Mouse (Mus musculus): ENCODE data around the gene Nrip2.
"Not testable (repeated sequence)": the region's sequence is repeated elsewhere in the genome, so short reads cannot be mapped to it uniquely, and the experiment has no call there.

Nrip2 gene

GRCm38 (mm10) chr6:128398996-128399395 is at the start of gene Nrip2:
Gene Nrip2 (plus strand): TSS chr6:128399296.
- no peak for DNase-seq (ENCODE audit: low read depth, low spot score)

- DNase-seq (ENCODE audit: low read depth, low spot score) = no peak
These were observed 49.4 kb upstream of the Nrip2 start for GRCm38 (mm10) chr6:128349711-128350110.

GRCm38 (mm10) chr6:128354140-128354539 is 45.0 kb upstream of the Nrip2 start:
- DNase-seq (ENCODE audit: low read depth, low spot score) = no peak

- no peak for DNase-seq (ENCODE audit: low read depth, low spot score)
These were observed 43.9 kb upstream of the Nrip2 start for GRCm38 (mm10) chr6:128355201-128355681.

- peak; percentile 92 for DNase-seq (ENCODE audit: low read depth, low spot score)
These were observed 43.2 kb upstream of the Nrip2 start, which contains the start of gene Tulp3 for GRCm38 (mm10) chr6:128355726-128356416. Gene Tulp3 (minus strand): TSS chr6:128355851.

- peak; percentile 78 for DNase-seq (ENCODE audit: low read depth, low spot score)
These were observed 40.1 kb upstream of the Nrip2 start for GRCm38 (mm10) chr6:128358999-128359398.

- DNase-seq (ENCODE audit: low read depth, low spot score) = no peak
These were observed 37.2 kb upstream of the Nrip2 start for GRCm38 (mm10) chr6:128361901-128362300.

GRCm38 (mm10) chr6:128362381-128363006 is 36.6 kb upstream of the Nrip2 start, which contains the start of the genes Rhno1 and Foxm1:
Gene Rhno1 (minus strand): TSS chr6:128362911.
Gene Foxm1 (plus strand): TSS chr6:128362967.
- peak; percentile 90 for DNase-seq (ENCODE audit: low read depth, low spot score)

GRCm38 (mm10) chr6:128363007-128363825 is 35.9 kb upstream of the Nrip2 start:
- DNase-seq (ENCODE audit: low read depth, low spot score) = no peak

- no peak for DNase-seq (ENCODE audit: low read depth, low spot score)
These were observed 34.4 kb upstream of the Nrip2 start for GRCm38 (mm10) chr6:128364721-128365120.

GRCm38 (mm10) chr6:128366466-128366865 is 32.6 kb upstream of the Nrip2 start:
- no peak for DNase-seq (ENCODE audit: low read depth, low spot score)

- DNase-seq (ENCODE audit: low read depth, low spot score) = no peak
These were observed 29.1 kb upstream of the Nrip2 start for GRCm38 (mm10) chr6:128370040-128370439.

- DNase-seq (ENCODE audit: low read depth, low spot score) = no peak
These were observed 23.9 kb upstream of the Nrip2 start, which contains the start of the genes Tex52 and Gm44596 for GRCm38 (mm10) chr6:128375192-128375591. Gene Tex52 (plus strand): TSS chr6:128375456. Gene Gm44596 (plus strand): TSS chr6:128375503.

- no peak for DNase-seq (ENCODE audit: low read depth, low spot score)
These were observed 22.6 kb upstream of the Nrip2 start for GRCm38 (mm10) chr6:128376371-128377085.

GRCm38 (mm10) chr6:128379636-128380035 is 19.5 kb upstream of the Nrip2 start:
- DNase-seq (ENCODE audit: low read depth, low spot score) = no peak

- not testable (repeated sequence) for DNase-seq (ENCODE audit: low read depth, low spot score)
These were observed 18.4 kb upstream of the Nrip2 start for GRCm38 (mm10) chr6:128380594-128381167.

GRCm38 (mm10) chr6:128381254-128381653 is 17.8 kb upstream of the Nrip2 start:
- DNase-seq (ENCODE audit: low read depth, low spot score) = no peak

GRCm38 (mm10) chr6:128383752-128384151 is 15.3 kb upstream of the Nrip2 start:
- no peak for DNase-seq (ENCODE audit: low read depth, low spot score)

- no peak for DNase-seq (ENCODE audit: low read depth, low spot score)
These were observed 14.1 kb upstream of the Nrip2 start for GRCm38 (mm10) chr6:128385026-128385425.

GRCm38 (mm10) chr6:128389185-128389584 is 9.9 kb upstream of the Nrip2 start:
- DNase-seq (ENCODE audit: low read depth, low spot score) = no peak

GRCm38 (mm10) chr6:128390683-128391082 is 8.4 kb upstream of the Nrip2 start:
- DNase-seq (ENCODE audit: low read depth, low spot score) = no peak

Data from CD4-positive, CD25-positive, alpha-beta regulatory T cell, adult 2 months (primary cell).